Mouse (Mus musculus) olfactory bulb, adult 2 months (tissue): Measurements from ENCODE around the gene Itgal.

Experiments
- CTCF ChIP-seq: fragments of 200-500 bp; IDR thresholded peaks from 2 replicates; pipeline ENCODE4 v1.5.1; 2012; ENCODE audit warnings: low read depth, mild to moderate bottlenecking, low read length, moderate library complexity; ENCODE audit not compliant: insufficient read depth
- POLR2A ChIP-seq: fragments of 200-500 bp; IDR thresholded peaks from 2 replicates; pipeline ENCODE4 v1.6.1; 2012; ENCODE audit warnings: mild to moderate bottlenecking, low read depth, low read length, moderate library complexity; ENCODE audit not compliant: insufficient read depth

GRCm38 (mm10) chr7:127280092-127280491 lies 16.0 kb upstream of the Itgal start:
- TF ChIP-seq CTCF (no peak), POLR2A (no peak)
